Mouse (Mus musculus): ENCODE measurements around the gene Tbc1d1. TPM values are rescaled to one million over a fixed set of nuclear protein-coding genes. Genes with fewer than 3 reads are reported as not detected.

Tbc1d1 gene
- polyA plus RNA-seq, 1 experiment from 2014 or later, result 18.4 TPM

- peaks cover 5% of the 10 kb centered on the region; the same call in 1 of the 2 replicates for H3K4me1 ChIP-seq
- H3K27me3 ChIP-seq, result no peaks in the 10 kb centered on the region
- no peak overlapping the region for H3K4me3 ChIP-seq
- peak overlapping the region; percentile 11; the same call in 1 of the 2 replicates for H3K27ac ChIP-seq
- WGBS, result 59% methylated on average over 10 of the region's 10 CpGs
- no peak overlapping the region for H3K9ac ChIP-seq
- no peak overlapping the region for H3K4me2 ChIP-seq
- no peaks in the 10 kb centered on the region for H3K36me3 ChIP-seq
- ATAC-seq (ENCODE audit: insufficient number of reproducible peaks, low FRiP score, low TSS enrichment, low read depth), result no peak
- H3K9me3 ChIP-seq, result no peaks in the 10 kb centered on the region
These were observed 9.6 kb upstream of the Tbc1d1 start for GRCm38 (mm10) chr5:64146384-64147005.

GRCm38 (mm10) chr5:64149184-64150127 lies 6.6 kb upstream of the Tbc1d1 start:
- Histone ChIP-seq H3K36me3 (no peaks in the 10 kb centered on the region), H3K27ac (no peak overlapping the region), H3K9ac (no peak overlapping the region), H3K4me2 (peak overlapping the region; percentile 15), H3K27me3 (no peaks in the 10 kb centered on the region), H3K9me3 (no peaks in the 10 kb centered on the region), H3K4me1 (peaks cover 5% of the 10 kb centered on the region; the same call in 1 of the 2 replicates), H3K4me3 (no peak overlapping the region)
- WGBS, result 25% methylated on average over 17 of the region's 17 CpGs
- ATAC-seq (ENCODE audit: insufficient number of reproducible peaks, low FRiP score, low TSS enrichment, low read depth), result no peak

- no peak for ATAC-seq (ENCODE audit: insufficient number of reproducible peaks, low FRiP score, low TSS enrichment, low read depth)
- H3K27ac ChIP-seq, result no peak overlapping the region
- no peaks in the 10 kb centered on the region for H3K36me3 ChIP-seq
- 0 out of 2 replicates have a peak, but pooled peaks cover 8% of the 10 kb centered on the region for H3K4me1 ChIP-seq
- peaks cover 15% of the 10 kb centered on the region for H3K27me3 ChIP-seq
- no peak overlapping the region for H3K9ac ChIP-seq
- 89% methylated on average over 1 of the region's 1 CpGs for WGBS
- no peak overlapping the region for H3K4me3 ChIP-seq
- no peaks in the 10 kb centered on the region for H3K9me3 ChIP-seq
- no peak overlapping the region for H3K4me2 ChIP-seq
These were observed 2.8 kb upstream of the Tbc1d1 start for GRCm38 (mm10) chr5:64153319-64153718.

GRCm38 (mm10) chr5:64156579-64156978 lies 474 bp downstream of the Tbc1d1 start:
- H3K4me1 ChIP-seq, result peaks cover 24% of the 10 kb centered on the region
- no peaks in the 10 kb centered on the region for H3K36me3 ChIP-seq
- no peak overlapping the region for H3K27ac ChIP-seq
- H3K4me2 ChIP-seq, result peak overlapping the region; percentile 17; the same call in 1 of the 2 replicates
- 29% methylated on average over 4 of the region's 4 CpGs for WGBS
- H3K27me3 ChIP-seq, result peaks cover 38% of the 10 kb centered on the region
- no peak overlapping the region for H3K9ac ChIP-seq
- ATAC-seq (ENCODE audit: insufficient number of reproducible peaks, low FRiP score, low TSS enrichment, low read depth), result no peak
- no peaks in the 10 kb centered on the region for H3K9me3 ChIP-seq
- H3K4me3 ChIP-seq, result no peak overlapping the region

GRCm38 (mm10) chr5:64157926-64158325 lies 1.8 kb downstream of the Tbc1d1 start:
- Histone ChIP-seq H3K27ac (no peak overlapping the region), H3K4me1 (peaks cover 24% of the 10 kb centered on the region)

GRCm38 (mm10) chr5:64158501-64158900 lies 2.4 kb downstream of the Tbc1d1 start:
- H3K9me3 ChIP-seq, result no peaks in the 10 kb centered on the region
- H3K4me2 ChIP-seq, result no peak overlapping the region
- no peak overlapping the region for H3K4me3 ChIP-seq
- 49% methylated on average over 4 of the region's 4 CpGs for WGBS
- ATAC-seq (ENCODE audit: insufficient number of reproducible peaks, low FRiP score, low TSS enrichment, low read depth), result no peak
- H3K36me3 ChIP-seq, result no peaks in the 10 kb centered on the region
- H3K27ac ChIP-seq, result no peak overlapping the region
- peaks cover 42% of the 10 kb centered on the region for H3K27me3 ChIP-seq
- H3K9ac ChIP-seq, result no peak overlapping the region
- H3K4me1 ChIP-seq, result peaks cover 24% of the 10 kb centered on the region

More at GRCm38 (mm10) chr5:64157926-64158325, 1.8 kb downstream of the Tbc1d1 start:
- no peaks in the 10 kb centered on the region for H3K9me3 ChIP-seq
- 58% methylated on average over 1 of the region's 1 CpGs for WGBS
- H3K36me3 ChIP-seq, result no peaks in the 10 kb centered on the region
- no peak overlapping the region for H3K4me2 ChIP-seq
- H3K9ac ChIP-seq, result no peak overlapping the region
- peaks cover 42% of the 10 kb centered on the region for H3K27me3 ChIP-seq
- ATAC-seq (ENCODE audit: insufficient number of reproducible peaks, low FRiP score, low TSS enrichment, low read depth), result no peak
- no peak overlapping the region for H3K4me3 ChIP-seq

- Histone ChIP-seq H3K36me3 (no peaks in the 10 kb centered on the region), H3K4me3 (peak overlapping the region; percentile 57), H3K9ac (peak overlapping the region; percentile 44), H3K27ac (no peak overlapping the region), H3K9me3 (no peaks in the 10 kb centered on the region), H3K27me3 (peaks cover 42% of the 10 kb centered on the region), H3K4me2 (peak overlapping the region; percentile 100), H3K4me1 (peaks cover 24% of the 10 kb centered on the region)
- WGBS, result under 1% methylated on average over 39 of the region's 39 CpGs
- ATAC-seq (ENCODE audit: insufficient number of reproducible peaks, low FRiP score, low TSS enrichment, low read depth), result no peak
These were observed 3.1 kb downstream of the Tbc1d1 start for GRCm38 (mm10) chr5:64159065-64159780.

- no peak overlapping the region for H3K27ac ChIP-seq
- peaks cover 42% of the 10 kb centered on the region for H3K27me3 ChIP-seq
- 0 out of 2 replicates have a peak, but pooled peaks have one; percentile 46 for ATAC-seq (ENCODE audit: insufficient number of reproducible peaks, low FRiP score, low TSS enrichment, low read depth)
- H3K4me2 ChIP-seq, result peak overlapping the region; percentile 100
- WGBS, result under 1% methylated on average over 55 of the region's 63 CpGs
- H3K4me3 ChIP-seq, result peak overlapping the region; percentile 57
- H3K36me3 ChIP-seq, result no peaks in the 10 kb centered on the region
- H3K4me1 ChIP-seq, result peaks cover 24% of the 10 kb centered on the region
- no peaks in the 10 kb centered on the region for H3K9me3 ChIP-seq
- H3K9ac ChIP-seq, result peak overlapping the region; percentile 44
These were observed 3.9 kb downstream of the Tbc1d1 start for GRCm38 (mm10) chr5:64159781-64160704.

GRCm38 (mm10) chr5:64160705-64161391 lies 4.7 kb downstream of the Tbc1d1 start:
- WGBS, result 2% methylated on average over 23 of the region's 23 CpGs
- H3K36me3 ChIP-seq, result no peaks in the 10 kb centered on the region
- H3K27me3 ChIP-seq, result peaks cover 40% of the 10 kb centered on the region
- peaks cover 23% of the 10 kb centered on the region for H3K4me1 ChIP-seq
- H3K4me2 ChIP-seq, result peak overlapping the region; percentile 100
- no peaks in the 10 kb centered on the region for H3K9me3 ChIP-seq
- ATAC-seq (ENCODE audit: insufficient number of reproducible peaks, low FRiP score, low TSS enrichment, low read depth), result no peak
- H3K4me3 ChIP-seq, result peak overlapping the region; percentile 57
- H3K9ac ChIP-seq, result 0 out of 2 replicates have a peak overlapping the region, but pooled peaks have one; percentile 14
- H3K27ac ChIP-seq, result no peak overlapping the region

GRCm38 (mm10) chr5:64161917-64162316 lies 5.8 kb downstream of the Tbc1d1 start:
- H3K4me3 ChIP-seq, result no peak overlapping the region
- no peak for ATAC-seq (ENCODE audit: insufficient number of reproducible peaks, low FRiP score, low TSS enrichment, low read depth)
- H3K27me3 ChIP-seq, result peaks cover 40% of the 10 kb centered on the region
- H3K9ac ChIP-seq, result no peak overlapping the region
- 72% methylated on average over 3 of the region's 3 CpGs for WGBS
- H3K4me1 ChIP-seq, result peaks cover 17% of the 10 kb centered on the region
- H3K36me3 ChIP-seq, result no peaks in the 10 kb centered on the region
- H3K9me3 ChIP-seq, result no peaks in the 10 kb centered on the region
- no peak overlapping the region for H3K27ac ChIP-seq
- no peak overlapping the region for H3K4me2 ChIP-seq

All from limb, embryonic 15.5 days (tissue).